Mouse (Mus musculus) thymus, adult 2 months (tissue): Measurements from ENCODE around the gene Trnt1.

Experiments
- CTCF ChIP-seq: fragments of 200-500 bp; IDR thresholded peaks from 2 replicates; pipeline ENCODE4 v1.5.1; 2012; ENCODE audit warnings: mild to moderate bottlenecking, control low read depth, low read length, moderate library complexity, borderline replicate concordance; ENCODE audit not compliant: control insufficient read depth, poor library complexity, insufficient read depth; ENCODE audit errors: extremely low read depth
- POLR2A ChIP-seq: fragments of 200-500 bp; IDR thresholded peaks from 2 replicates; pipeline ENCODE4 v1.6.1; 2012; ENCODE audit warnings: mild to moderate bottlenecking, low read length, control low read depth, moderate library complexity; ENCODE audit not compliant: control insufficient read depth, poor library complexity, insufficient read depth; ENCODE audit errors: extremely low read depth

DNA sequence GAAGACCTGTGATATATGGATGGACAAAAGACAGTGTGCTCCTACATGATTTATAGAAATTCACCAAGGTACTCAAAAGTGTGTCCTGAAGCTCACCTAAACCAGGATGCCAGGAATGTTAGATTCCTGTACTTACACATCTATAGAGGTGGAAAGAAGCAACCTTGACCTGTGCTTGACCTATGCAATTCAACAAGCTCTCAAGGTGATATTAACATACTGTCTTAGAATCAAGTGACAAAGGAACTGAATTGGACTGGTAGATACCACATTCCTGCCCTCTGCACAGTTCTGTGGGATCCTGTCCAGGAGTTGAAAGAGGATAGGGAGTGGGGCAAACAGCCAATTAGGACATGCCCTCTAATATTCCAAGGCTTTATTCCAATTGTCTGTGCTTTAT is 51.6 kb downstream of the Trnt1 start:
- no peak for TF ChIP-seq CTCF
- TF ChIP-seq POLR2A: no peak
